Mouse (Mus musculus) heart, embryonic 15.5 days (tissue): ENCODE data around the gene Mrpl30. TPM values are rescaled to one million over a fixed set of nuclear protein-coding genes. Genes with fewer than 3 reads are reported as not detected.

Experiments
- ATAC-seq: fragments of 200-750 bp; cut with Nextera tagmentation; replicated peaks from 2 replicates; pipeline ENCODE4 v1.8.0; 2017; ENCODE audit warnings: low read depth, moderate TSS enrichment; ENCODE audit not compliant: insufficient number of reproducible peaks, insufficient read depth, low FRiP score
- H3K27ac ChIP-seq: fragments of 300-500 bp; sonication (generic); 2 replicates; pipeline ENCODE4 v1.5.1; 2015; ENCODE audit warnings: mild to moderate bottlenecking, inconsistent platforms
- H3K27me3 ChIP-seq: fragments of 300-500 bp; sonication (generic); 2 replicates; pipeline ENCODE4 v1.6.1; 2015; ENCODE audit warnings: inconsistent platforms
- H3K36me3 ChIP-seq: fragments of 300-500 bp; sonication (generic); 2 replicates; pipeline ENCODE4 v1.6.1; 2015; ENCODE audit warnings: mild to moderate bottlenecking, inconsistent platforms
- H3K4me1 ChIP-seq: fragments of 300-500 bp; sonication (generic); replicated peaks from 2 replicates; pipeline ENCODE4 v1.6.1; 2015; ENCODE audit warnings: inconsistent platforms
- H3K4me2 ChIP-seq: fragments of 300-500 bp; sonication (generic); 2 replicates; pipeline ENCODE4 v1.6.1; 2015; ENCODE audit warnings: inconsistent platforms, mild to moderate bottlenecking, moderate library complexity
- H3K4me3 ChIP-seq: fragments of 300-500 bp; sonication (generic); 2 replicates; pipeline ENCODE4 v1.5.1; 2015; ENCODE audit warnings: mild to moderate bottlenecking, inconsistent platforms
- H3K9ac ChIP-seq: fragments of 300-500 bp; sonication (generic); 2 replicates; pipeline ENCODE4 v1.6.1; 2015; ENCODE audit warnings: mild to moderate bottlenecking, inconsistent platforms
- H3K9me3 ChIP-seq: fragments of 300-500 bp; sonication (generic); replicated peaks from 2 replicates; pipeline ENCODE4 v1.6.1; 2016; ENCODE audit warnings: inconsistent platforms
- WGBS: fragments of 180-500 bp; shearing (Covaris S2); methylation state at CpG from one replicate; pipeline ENCODE4 v1.1.7; 2015; ENCODE audit warnings: mixed read lengths; 5-methylcytosine and 5-hydroxymethylcytosine counted together
- polyA plus RNA-seq: library from polyadenylated mRNA; unstranded; fragments of >200 nt; fragmentation: Nextera tagmentation; extraction: Ambion mirVana; gene quantifications from 2 replicates; pipeline ENCODE4 v1.2.1, GENCODE M21; 2015

Mrpl30 gene
- polyA plus RNA-seq = 239 and 276 TPM in 2 replicates

- Histone ChIP-seq H3K27me3 (no peaks in the 10 kb centered on the region), H3K27ac (peak within 1 kb of the TSS; percentile 86), H3K4me1 (peaks cover 18% of the 10 kb centered on the region), H3K36me3 (peaks cover 15% of the 10 kb centered on the region), H3K4me3 (peak within 1 kb of the TSS; percentile 76), H3K4me2 (peak within 1 kb of the TSS; percentile 73), H3K9me3 (no peaks in the 10 kb centered on the region), H3K9ac (peak within 1 kb of the TSS; percentile 73)
- ATAC-seq = peak; percentile 90
- WGBS = under 1% methylated on average over 41 of the region's 41 CpGs
These were observed at the start of gene Mrpl30, which contains the start of gene Mitd1 for GRCm38 (mm10) chr1:37890025-37890652. Gene Mrpl30, plus strand, starts transcription at chr1:37890477. Gene Mitd1, minus strand, starts transcription at chr1:37890411.

GRCm38 (mm10) chr1:37846878-37847277, 43.4 kb upstream of the Mrpl30 start:
- Histone ChIP-seq H3K4me1 (peaks cover 5% of the 10 kb centered on the region), H3K9ac (no peak overlapping the region), H3K36me3 (no peaks in the 10 kb centered on the region), H3K9me3 (no peaks in the 10 kb centered on the region), H3K4me2 (no peak overlapping the region), H3K27me3 (no peaks in the 10 kb centered on the region), H3K27ac (no peak overlapping the region), H3K4me3 (no peak overlapping the region)
- ATAC-seq = no peak
- 77% methylated on average over 8 of the region's 8 CpGs for WGBS

DNA sequence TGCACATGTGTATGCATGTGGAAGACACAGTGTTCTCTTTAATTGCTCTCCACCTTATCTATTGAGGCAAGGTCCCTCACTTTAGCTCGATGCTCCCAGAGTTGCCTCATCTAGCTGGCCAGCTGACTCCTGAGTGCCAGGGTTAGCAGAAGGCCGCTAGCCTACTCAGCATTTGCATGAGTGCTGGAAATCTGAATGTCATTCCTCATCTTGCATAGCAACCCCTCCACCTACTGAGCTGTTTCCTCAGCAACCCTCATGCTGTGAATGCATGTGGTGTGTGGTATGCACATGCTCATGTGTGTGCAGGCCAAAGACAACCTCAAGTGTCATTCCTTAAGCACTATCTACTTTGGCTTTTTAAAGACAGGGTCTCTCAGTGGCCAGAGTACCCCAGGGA, 39.6 kb upstream of the Mrpl30 start:
- WGBS = 35% methylated on average over 2 of the region's 2 CpGs
- no peaks in the 10 kb centered on the region for H3K27me3 ChIP-seq
- no peaks in the 10 kb centered on the region for H3K9me3 ChIP-seq
- no peak overlapping the region for H3K4me2 ChIP-seq
- ATAC-seq = no peak
- H3K4me1 ChIP-seq = peaks cover 5% of the 10 kb centered on the region
- H3K36me3 ChIP-seq = no peaks in the 10 kb centered on the region
- H3K9ac ChIP-seq = no peak overlapping the region
- H3K27ac ChIP-seq = no peak overlapping the region
- no peak overlapping the region for H3K4me3 ChIP-seq

DNA sequence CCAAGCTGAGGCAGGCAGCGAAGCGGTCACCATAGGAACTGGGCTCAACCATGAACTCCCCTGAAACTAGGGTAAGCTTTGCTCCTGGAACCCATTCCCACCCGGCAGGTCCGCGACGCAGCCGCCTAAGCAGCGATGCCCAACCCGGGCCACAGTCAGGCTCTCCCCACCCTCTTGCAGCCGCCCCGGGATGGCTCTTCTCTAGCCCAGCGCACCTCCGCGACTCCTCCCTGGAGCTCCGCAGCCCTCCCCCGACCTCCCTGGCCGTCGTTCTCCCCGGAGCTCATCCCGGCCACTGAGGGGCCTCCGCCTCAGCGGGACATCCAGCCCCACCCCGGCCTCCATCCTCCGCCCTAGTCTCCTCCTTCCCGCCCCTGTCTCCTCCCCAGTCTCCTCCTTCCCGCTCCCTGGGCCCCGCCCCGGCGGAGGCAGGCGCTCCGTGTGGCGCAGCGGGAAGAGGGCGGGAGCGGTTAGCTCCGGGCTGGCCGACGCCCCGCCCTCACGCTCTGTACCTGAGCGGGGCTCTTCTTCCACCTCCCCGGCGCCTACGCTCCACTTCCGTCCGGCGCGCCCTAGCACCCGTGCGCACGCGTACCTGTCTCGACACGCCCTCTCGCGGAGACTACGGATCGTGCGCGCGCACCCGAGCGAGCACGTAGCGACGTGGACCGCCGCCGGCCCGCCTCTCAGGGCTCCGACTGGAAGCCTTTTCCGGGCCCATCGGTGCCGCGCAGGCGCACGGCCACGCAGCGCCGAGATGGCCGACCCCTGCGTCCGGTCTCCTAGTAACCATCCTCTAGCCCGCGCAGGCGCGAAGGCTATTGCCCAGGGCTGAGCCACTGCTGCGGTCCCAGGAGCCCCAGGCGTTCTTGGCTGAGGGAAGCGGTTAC, 25.5 kb upstream of the Mrpl30 start:
- Histone ChIP-seq H3K9ac (peak overlapping the region; percentile 76), H3K9me3 (no peaks in the 10 kb centered on the region), H3K4me1 (peaks cover 5% of the 10 kb centered on the region; the same call in 1 of the 2 replicates), H3K27ac (peak overlapping the region; percentile 91), H3K4me3 (peak overlapping the region; percentile 69), H3K4me2 (peak overlapping the region; percentile 91), H3K36me3 (no peaks in the 10 kb centered on the region), H3K27me3 (no peaks in the 10 kb centered on the region)
- under 1% methylated on average over 87 of the region's 90 CpGs for WGBS
- peak; percentile 98 for ATAC-seq

DNA sequence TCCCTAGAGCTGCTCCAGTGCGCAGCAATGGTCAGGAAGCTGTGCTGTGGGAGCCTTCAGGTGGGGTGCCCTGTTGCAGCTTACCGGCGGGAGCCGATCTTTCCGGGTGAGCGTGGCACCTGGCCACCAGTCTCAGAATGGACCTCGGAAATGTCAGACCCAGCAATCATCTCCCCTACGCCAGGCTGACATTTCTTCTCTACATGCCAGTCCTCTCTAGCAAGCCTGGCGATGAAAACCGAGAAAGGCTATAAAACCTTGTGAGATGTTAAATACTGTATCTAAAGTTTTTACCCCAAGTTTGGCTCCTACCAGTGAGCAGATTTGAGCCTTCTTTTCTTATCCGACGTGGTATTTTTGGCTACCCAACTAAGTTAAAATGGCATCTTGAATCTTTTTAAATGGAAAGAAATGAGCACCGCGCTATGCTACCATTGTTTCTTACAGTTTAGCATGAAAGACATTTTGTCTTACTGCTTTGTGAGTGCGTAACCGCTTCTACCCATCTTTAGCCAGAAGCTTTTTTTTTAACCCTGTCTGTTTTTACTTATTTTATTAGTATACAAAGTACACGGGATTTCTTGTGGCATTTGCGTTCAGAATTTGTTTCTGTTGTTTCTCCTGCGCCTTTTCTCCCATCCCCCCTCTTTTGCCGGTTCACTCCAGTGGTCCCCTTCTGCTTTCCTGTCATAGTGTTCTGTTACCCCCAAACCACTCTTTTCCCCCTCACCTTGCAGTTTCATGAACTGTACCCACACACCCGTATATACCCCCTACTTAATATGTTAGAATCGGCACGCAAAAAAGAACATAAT, 24.7 kb upstream of the Mrpl30 start:
- Histone ChIP-seq H3K4me3 (peak overlapping the region; percentile 69), H3K27me3 (no peaks in the 10 kb centered on the region), H3K36me3 (no peaks in the 10 kb centered on the region), H3K27ac (peak overlapping the region; percentile 91), H3K4me1 (peaks cover 5% of the 10 kb centered on the region; the same call in 1 of the 2 replicates), H3K9me3 (no peaks in the 10 kb centered on the region), H3K9ac (peak overlapping the region; percentile 70), H3K4me2 (peak overlapping the region; percentile 85)
- no peak for ATAC-seq
- 12% methylated on average over 23 of the region's 23 CpGs for WGBS

- 86% methylated on average over 6 of the region's 6 CpGs for WGBS
- peaks cover 5% of the 10 kb centered on the region; the same call in 1 of the 2 replicates for H3K4me1 ChIP-seq
- peak within 1 kb of the TSS; percentile 69 for H3K4me3 ChIP-seq
- H3K4me2 ChIP-seq = peak within 1 kb of the TSS; percentile 85
- H3K36me3 ChIP-seq = no peaks in the 10 kb centered on the region
- H3K27ac ChIP-seq = peak within 1 kb of the TSS; percentile 91
- no peak for ATAC-seq
- no peaks in the 10 kb centered on the region for H3K9me3 ChIP-seq
- H3K27me3 ChIP-seq = no peaks in the 10 kb centered on the region
- peak within 1 kb of the TSS; percentile 70 for H3K9ac ChIP-seq
These were observed 24.0 kb upstream of the Mrpl30 start, which contains the start of gene Tsga10 for GRCm38 (mm10) chr1:37866286-37866685. Gene Tsga10, minus strand, starts transcription at chr1:37866429.

DNA sequence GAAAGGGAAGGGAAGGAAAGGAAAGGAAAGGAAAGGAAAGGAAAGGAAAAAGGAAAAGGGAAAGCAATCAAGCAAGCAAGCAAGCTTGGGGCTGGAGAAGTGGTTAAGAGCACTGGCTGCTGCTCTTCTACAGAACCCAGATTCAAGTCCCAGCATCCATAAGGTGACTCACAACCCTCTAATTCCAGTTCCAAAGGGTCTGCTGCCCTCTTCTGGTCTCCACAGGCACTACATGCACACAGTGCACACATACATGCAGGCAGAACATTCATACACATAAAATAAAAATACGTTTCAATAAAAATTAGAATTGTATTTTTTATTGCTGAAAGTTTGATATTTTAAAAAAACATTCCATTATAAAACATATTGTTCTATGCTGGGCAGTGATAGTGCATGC, 23.2 kb upstream of the Mrpl30 start:
- no peak for ATAC-seq
- no peaks in the 10 kb centered on the region for H3K27me3 ChIP-seq
- no peak overlapping the region for H3K4me3 ChIP-seq
- no peak overlapping the region for H3K4me2 ChIP-seq
- no peak overlapping the region for H3K9ac ChIP-seq
- H3K9me3 ChIP-seq = no peaks in the 10 kb centered on the region
- H3K27ac ChIP-seq = no peak overlapping the region
- H3K4me1 ChIP-seq = peaks cover 7% of the 10 kb centered on the region; the same call in 1 of the 2 replicates
- 80% methylated on average over 1 of the region's 1 CpGs for WGBS
- no peaks in the 10 kb centered on the region for H3K36me3 ChIP-seq

DNA sequence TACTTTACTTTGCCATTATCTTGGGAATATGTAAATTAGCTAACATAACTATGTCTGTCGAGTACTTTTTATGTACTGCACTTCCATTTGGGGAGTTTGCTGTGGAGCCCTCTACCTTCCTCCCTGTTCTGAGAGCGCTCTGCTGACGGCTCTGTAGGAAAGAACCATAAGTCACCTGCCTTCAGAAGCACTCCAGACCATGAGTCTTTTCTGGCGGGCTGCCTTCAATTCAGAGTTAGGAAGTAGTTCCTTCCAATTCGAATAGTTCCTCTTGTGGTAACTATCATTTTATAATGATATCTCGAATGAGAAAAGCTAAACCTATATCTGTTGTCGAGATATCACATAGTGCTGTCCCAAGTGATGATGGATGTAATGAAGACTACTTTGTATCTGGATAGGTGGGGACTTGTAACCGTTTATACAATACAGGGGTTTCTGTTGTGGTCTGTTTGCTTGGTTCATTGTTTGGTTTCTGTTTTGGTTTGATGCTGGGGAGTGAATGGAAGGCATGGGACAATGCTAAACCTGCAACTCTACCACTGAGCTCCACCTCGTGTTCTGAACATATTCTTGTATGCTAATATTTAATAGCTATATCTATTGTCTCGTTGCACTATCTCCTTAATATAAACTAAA, 22.5 kb upstream of the Mrpl30 start:
- Histone ChIP-seq H3K4me2 (no peak overlapping the region), H3K36me3 (no peaks in the 10 kb centered on the region), H3K4me3 (no peak overlapping the region), H3K9me3 (no peaks in the 10 kb centered on the region), H3K4me1 (peaks cover 10% of the 10 kb centered on the region), H3K27me3 (no peaks in the 10 kb centered on the region), H3K27ac (no peak overlapping the region), H3K9ac (no peak overlapping the region)
- WGBS = 57% methylated on average over 10 of the region's 10 CpGs
- ATAC-seq = no peak

DNA sequence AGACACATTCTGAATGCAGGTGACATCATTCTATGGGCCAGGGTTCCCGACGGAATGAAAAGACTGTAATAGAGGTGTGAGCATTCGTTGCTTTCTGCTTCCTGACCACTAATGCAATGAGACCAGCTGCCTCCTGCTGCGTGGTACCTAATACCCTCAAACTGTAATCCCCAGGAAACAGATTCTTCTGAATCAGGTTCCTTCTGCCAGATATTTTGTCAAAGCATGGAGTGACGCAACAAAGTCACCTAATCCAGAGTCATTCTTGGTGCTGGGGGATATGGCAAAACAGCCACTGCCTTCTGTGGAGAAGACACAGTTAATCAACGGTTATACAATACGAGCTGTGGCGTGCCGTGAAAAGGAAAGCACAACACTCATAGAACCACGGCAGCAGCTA, 21.6 kb upstream of the Mrpl30 start:
- no peak overlapping the region for H3K4me2 ChIP-seq
- no peaks in the 10 kb centered on the region for H3K9me3 ChIP-seq
- ATAC-seq = no peak
- no peak overlapping the region for H3K9ac ChIP-seq
- no peaks in the 10 kb centered on the region for H3K27me3 ChIP-seq
- no peaks in the 10 kb centered on the region for H3K36me3 ChIP-seq
- 56% methylated on average over 10 of the region's 10 CpGs for WGBS
- no peak overlapping the region for H3K27ac ChIP-seq
- H3K4me1 ChIP-seq = peaks cover 13% of the 10 kb centered on the region
- no peak overlapping the region for H3K4me3 ChIP-seq

DNA sequence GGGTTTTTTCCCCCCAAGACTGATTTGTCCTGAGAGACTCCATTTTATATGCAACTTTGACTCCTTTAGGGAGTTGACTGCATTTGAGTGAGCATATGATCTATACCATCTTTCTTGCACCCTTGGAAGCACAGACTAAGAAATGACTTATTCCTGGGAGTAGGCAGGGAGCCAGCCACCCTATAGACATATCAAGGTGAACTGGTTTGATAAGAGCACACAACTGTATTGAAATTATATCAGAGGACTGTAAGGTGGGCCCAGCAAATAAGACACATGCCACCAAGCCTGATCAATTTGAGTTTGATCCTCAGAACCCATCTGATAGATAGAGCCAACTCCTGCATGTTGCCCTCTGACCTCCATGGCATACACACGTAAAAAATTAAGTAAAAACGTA, 20.9 kb upstream of the Mrpl30 start:
- Histone ChIP-seq H3K36me3 (no peaks in the 10 kb centered on the region), H3K9ac (no peak overlapping the region), H3K4me2 (no peak overlapping the region), H3K27me3 (no peaks in the 10 kb centered on the region), H3K27ac (no peak overlapping the region), H3K9me3 (no peaks in the 10 kb centered on the region), H3K4me1 (peaks cover 13% of the 10 kb centered on the region), H3K4me3 (no peak overlapping the region)
- ATAC-seq = no peak
- 68% methylated on average over 2 of the region's 2 CpGs for WGBS
